Mouse (Mus musculus) kidney, embryonic 14.5 days (tissue): Measurements from ENCODE around the gene Daam2. TPM values are rescaled to one million over a fixed set of nuclear protein-coding genes. Genes with fewer than 3 reads are reported as not detected.
"Not testable (repeated sequence)": the region's sequence is repeated elsewhere in the genome, so short reads cannot be mapped to it uniquely, and the experiment has no call there.

Experiments
- ATAC-seq: fragments of 200-750 bp; cut with Nextera tagmentation; 2 replicates; pipeline ENCODE4 v1.8.0; 2017; ENCODE audit warnings: moderate number of reproducible peaks, mild to moderate bottlenecking, moderate TSS enrichment, moderate library complexity; ENCODE audit not compliant: low FRiP score, low TSS enrichment
- H3K27ac ChIP-seq: fragments of 300-500 bp; sonication (generic); 2 replicates; pipeline ENCODE4 v1.5.1; 2014; ENCODE audit warnings: low read depth, mild to moderate bottlenecking, low read length, moderate library complexity, mixed read lengths
- H3K27me3 ChIP-seq: fragments of 300-500 bp; sonication (generic); 2 replicates; pipeline ENCODE4 v1.6.1; 2014; ENCODE audit warnings: mild to moderate bottlenecking, low read length; ENCODE audit not compliant: control insufficient read depth, insufficient read depth
- H3K36me3 ChIP-seq: fragments of 300-500 bp; sonication (generic); 2 replicates; pipeline ENCODE4 v1.6.1; 2014; ENCODE audit warnings: low read length, mixed read lengths; ENCODE audit not compliant: control insufficient read depth, insufficient read depth
- H3K4me1 ChIP-seq: fragments of 300-500 bp; sonication (generic); 2 replicates; pipeline ENCODE4 v1.6.1; 2014; ENCODE audit warnings: low read length, mixed read lengths; ENCODE audit not compliant: control insufficient read depth, insufficient read depth
- H3K4me2 ChIP-seq: fragments of 300-500 bp; sonication (generic); replicated peaks from 2 replicates; pipeline ENCODE4 v1.6.1; 2014; ENCODE audit warnings: low read depth, mild to moderate bottlenecking, low read length
- H3K4me3 ChIP-seq: fragments of 300-500 bp; sonication (generic); 2 replicates; pipeline ENCODE4 v1.5.1; 2014; ENCODE audit warnings: mild to moderate bottlenecking, low read length
- H3K9ac ChIP-seq: fragments of 300-500 bp; sonication (generic); 2 replicates; pipeline ENCODE4 v1.6.1; 2014; ENCODE audit warnings: low read depth, mild to moderate bottlenecking, low read length, moderate library complexity
- H3K9me3 ChIP-seq: fragments of 300-500 bp; sonication (generic); 2 replicates; pipeline ENCODE4 v1.6.1; 2016; ENCODE audit warnings: low read length; ENCODE audit not compliant: control insufficient read depth
- WGBS: fragments of 180-500 bp; shearing (Covaris S2); extraction: QIAGEN DNeasy Blood & Tissue Kit; methylation state at CpG from one replicate; pipeline ENCODE4 v1.1.7; 2014; 5-methylcytosine and 5-hydroxymethylcytosine counted together
- polyA plus RNA-seq: library from polyadenylated mRNA; unstranded; fragments of >200 nt; fragmentation: Nextera tagmentation; extraction: Ambion mirVana; gene quantifications from 2 replicates; pipeline ENCODE4 v1.2.1, GENCODE M21; 2014

Daam2 gene
- polyA plus RNA-seq, 1 experiment from 2014 or later = 7.9 TPM

GRCm38 (mm10) chr17:49438822-49439574 lies 125.1 kb downstream of the Daam2 start:
- Histone ChIP-seq H3K4me2 (no peak overlapping the region), H3K9me3 (no peaks in the 10 kb centered on the region), H3K36me3 (peaks cover 21% of the 10 kb centered on the region; the same call in 1 of the 2 replicates), H3K4me3 (no peak overlapping the region), H3K4me1 (no peaks in the 10 kb centered on the region; the same call in 1 of the 2 replicates), H3K9ac (no peak overlapping the region), H3K27ac (no peak overlapping the region), H3K27me3 (no peaks in the 10 kb centered on the region)
- ATAC-seq = no peak
- WGBS = 77% methylated on average over 12 of the region's 12 CpGs

- H3K9ac ChIP-seq, H3K4me3 ChIP-seq, ATAC-seq, H3K9me3 ChIP-seq, H3K27ac ChIP-seq, H3K4me2 ChIP-seq, H3K4me1 ChIP-seq, H3K27me3 ChIP-seq: not testable (repeated sequence)
- H3K36me3 ChIP-seq = peaks cover 24% of the 10 kb centered on the region; the same call in 1 of the 2 replicates
Measured at GRCm38 (mm10) chr17:49437306-49437705, 126.8 kb downstream of the Daam2 start.

GRCm38 (mm10) chr17:49436631-49437030 lies 127.5 kb downstream of the Daam2 start:
- Histone ChIP-seq H3K4me3 (no peak overlapping the region), H3K9ac (no peak overlapping the region), H3K9me3 (no peaks in the 10 kb centered on the region), H3K36me3 (peaks cover 24% of the 10 kb centered on the region; the same call in 1 of the 2 replicates), H3K27me3 (no peaks in the 10 kb centered on the region), H3K27ac (no peak overlapping the region), H3K4me2 (no peak overlapping the region), H3K4me1 (no peaks in the 10 kb centered on the region; the same call in 1 of the 2 replicates)
- WGBS = 75% methylated on average over 6 of the region's 6 CpGs
- ATAC-seq = no peak

GRCm38 (mm10) chr17:49435081-49435480 lies 129.1 kb downstream of the Daam2 start:
- peaks cover 24% of the 10 kb centered on the region; the same call in 1 of the 2 replicates for H3K36me3 ChIP-seq
- no peaks in the 10 kb centered on the region for H3K27me3 ChIP-seq
- no peaks in the 10 kb centered on the region for H3K9me3 ChIP-seq
- H3K4me3 ChIP-seq = no peak overlapping the region
- no peak overlapping the region for H3K4me2 ChIP-seq
- 94% methylated on average over 10 of the region's 10 CpGs for WGBS
- H3K9ac ChIP-seq = no peak overlapping the region
- no peak overlapping the region for H3K27ac ChIP-seq
- no peak for ATAC-seq
- no peaks in the 10 kb centered on the region for H3K4me1 ChIP-seq

- no peaks in the 10 kb centered on the region for H3K9me3 ChIP-seq
- H3K4me3 ChIP-seq = no peak overlapping the region
- H3K4me1 ChIP-seq = peaks cover 8% of the 10 kb centered on the region
- no peak overlapping the region for H3K27ac ChIP-seq
- H3K9ac ChIP-seq = no peak overlapping the region
- no peak for ATAC-seq
- WGBS = 76% methylated on average over 6 of the region's 6 CpGs
- peaks cover 24% of the 10 kb centered on the region; the same call in 1 of the 2 replicates for H3K36me3 ChIP-seq
- H3K27me3 ChIP-seq = no peaks in the 10 kb centered on the region
- no peak overlapping the region for H3K4me2 ChIP-seq
Measured at GRCm38 (mm10) chr17:49434236-49434635, 129.9 kb downstream of the Daam2 start.

GRCm38 (mm10) chr17:49433071-49433470 lies 131.1 kb downstream of the Daam2 start:
- Histone ChIP-seq H3K4me3 (no peak overlapping the region), H3K9me3 (no peaks in the 10 kb centered on the region), H3K27ac (no peak overlapping the region), H3K9ac (no peak overlapping the region), H3K4me2 (no peak overlapping the region), H3K4me1 (peaks cover 11% of the 10 kb centered on the region), H3K27me3 (no peaks in the 10 kb centered on the region), H3K36me3 (peaks cover 21% of the 10 kb centered on the region; the same call in 1 of the 2 replicates)
- WGBS = 95% methylated on average over 6 of the region's 6 CpGs
- no peak for ATAC-seq

GRCm38 (mm10) chr17:49432071-49432711 lies 132.0 kb downstream of the Daam2 start:
- no peaks in the 10 kb centered on the region for H3K27me3 ChIP-seq
- H3K36me3 ChIP-seq = peaks cover 20% of the 10 kb centered on the region; the same call in 1 of the 2 replicates
- no peak overlapping the region for H3K4me2 ChIP-seq
- no peak for ATAC-seq
- H3K27ac ChIP-seq = peak overlapping the region; percentile 12; the same call in 1 of the 2 replicates
- 32% methylated on average over 4 of the region's 4 CpGs for WGBS
- H3K4me1 ChIP-seq = peaks cover 11% of the 10 kb centered on the region
- H3K9me3 ChIP-seq = no peaks in the 10 kb centered on the region
- no peak overlapping the region for H3K4me3 ChIP-seq
- no peak overlapping the region for H3K9ac ChIP-seq

GRCm38 (mm10) chr17:49431176-49431575 lies 133.0 kb downstream of the Daam2 start:
- H3K4me2 ChIP-seq = no peak overlapping the region
- 91% methylated on average over 6 of the region's 6 CpGs for WGBS
- ATAC-seq = no peak
- no peaks in the 10 kb centered on the region for H3K27me3 ChIP-seq
- H3K9ac ChIP-seq = no peak overlapping the region
- no peaks in the 10 kb centered on the region for H3K9me3 ChIP-seq
- H3K4me1 ChIP-seq = peaks cover 11% of the 10 kb centered on the region
- H3K36me3 ChIP-seq = peaks cover 20% of the 10 kb centered on the region; the same call in 1 of the 2 replicates
- no peak overlapping the region for H3K27ac ChIP-seq
- no peak overlapping the region for H3K4me3 ChIP-seq

GRCm38 (mm10) chr17:49430136-49430535 lies 134.0 kb downstream of the Daam2 start:
- H3K36me3 ChIP-seq = peaks cover 12% of the 10 kb centered on the region; the same call in 1 of the 2 replicates
- no peaks in the 10 kb centered on the region for H3K27me3 ChIP-seq
- ATAC-seq = no peak
- WGBS = 68% methylated on average over 6 of the region's 6 CpGs
- peak overlapping the region; percentile 85 for H3K4me2 ChIP-seq
- H3K27ac ChIP-seq = no peak overlapping the region
- H3K9ac ChIP-seq = no peak overlapping the region
- peaks cover 11% of the 10 kb centered on the region for H3K4me1 ChIP-seq
- no peak overlapping the region; the same call in 1 of the 2 replicates for H3K4me3 ChIP-seq
- H3K9me3 ChIP-seq = no peaks in the 10 kb centered on the region
